Mouse (Mus musculus): ENCODE results near the gene Jun. TPM values are rescaled to one million over a fixed set of nuclear protein-coding genes. Genes with fewer than 3 reads are reported as not detected.

The Jun gene
- total RNA-seq, 2 experiments from 2014 or later, result 47.1 to 48.6 TPM

GRCm38 (mm10) chr4:95078625-95079024 is 26.6 kb upstream of the Jun start:
- no peak for DNase-seq (ENCODE audit: low spot score in 2 of 2)
- intact Hi-C loops (cut with DNase I), result no loop called here

GRCm38 (mm10) chr4:95076279-95076678 is 24.3 kb upstream of the Jun start:
- no peak for DNase-seq (ENCODE audit: low spot score in 2 of 2)
- intact Hi-C loops (cut with DNase I), result no loop called here

GRCm38 (mm10) chr4:95075591-95076002 is 23.6 kb upstream of the Jun start:
- intact Hi-C loops (cut with DNase I), result no loop called here
- no peak for DNase-seq (ENCODE audit: low spot score in 2 of 2)

- intact Hi-C loops (cut with DNase I), result no loop called here
- no peak for DNase-seq (ENCODE audit: low spot score in 2 of 2)
Observed at GRCm38 (mm10) chr4:95074319-95074718, 22.3 kb upstream of the Jun start.

GRCm38 (mm10) chr4:95073214-95073750 is 21.3 kb upstream of the Jun start:
- intact Hi-C loops (cut with DNase I), result no loop called here
- no peak for DNase-seq (ENCODE audit: low spot score in 2 of 2)

- DNase-seq (ENCODE audit: low spot score in 2 of 2), result no peak
- intact Hi-C loops (cut with DNase I), result no loop called here
Observed at GRCm38 (mm10) chr4:95070407-95070806, 18.4 kb upstream of the Jun start.

- intact Hi-C loops (cut with DNase I), result no loop called here
- no peak for DNase-seq (ENCODE audit: low spot score in 2 of 2)
Observed at GRCm38 (mm10) chr4:95068045-95068948, 16.3 kb upstream of the Jun start.

- DNase-seq (ENCODE audit: low spot score in 2 of 2), result no peak
- intact Hi-C loops (cut with DNase I), result no loop called here
Observed at GRCm38 (mm10) chr4:95063609-95064210, 11.7 kb upstream of the Jun start.

GRCm38 (mm10) chr4:95062873-95063272 is 10.9 kb upstream of the Jun start:
- no peak for DNase-seq (ENCODE audit: low spot score in 2 of 2)
- intact Hi-C loops (cut with DNase I), result no loop called here

- intact Hi-C loops (cut with DNase I), result no loop called here
- no peak for DNase-seq (ENCODE audit: low spot score in 2 of 2)
Observed at GRCm38 (mm10) chr4:95057264-95057663, 5.2 kb upstream of the Jun start.

GRCm38 (mm10) chr4:95055276-95055675 is 3.3 kb upstream of the Jun start:
- intact Hi-C loops (cut with DNase I), result no loop called here
- DNase-seq (ENCODE audit: low spot score in 2 of 2), result no peak

- intact Hi-C loops (cut with DNase I), result loop anchor here (5.0 kb wide), 2 partner anchors 503 to 583 kb away; partner anchors contain the start of gene Fggy
- no peak for DNase-seq (ENCODE audit: low spot score in 2 of 2)
Observed at GRCm38 (mm10) chr4:95054336-95054735, 2.3 kb upstream of the Jun start.

- DNase-seq (ENCODE audit: low spot score in 2 of 2), result peak; percentile 66 to 67
- intact Hi-C loops (cut with DNase I), result loop anchor here (2.0 to 5.0 kb wide), 4 partner anchors 107 to 817 kb away; partner anchors contain the start of gene Fggy
Observed at GRCm38 (mm10) chr4:95053791-95054117, 1.7 kb upstream of the Jun start.

GRCm38 (mm10) chr4:95053041-95053790 is 1.2 kb upstream of the Jun start:
- intact Hi-C loops (cut with DNase I), result loop anchor here (2.0 to 5.0 kb wide), 4 partner anchors 108 to 818 kb away; partner anchors contain the start of gene Fggy
- DNase-seq (ENCODE audit: low spot score in 2 of 2), result peak; percentile 95 to 97

- intact Hi-C loops (cut with DNase I), result loop anchor here (2.0 to 5.0 kb wide), 3 partner anchors 506 to 873 kb away; partner anchors contain the start of gene Fggy
- peak; percentile 39 to 60 for DNase-seq (ENCODE audit: low spot score in 2 of 2)
Observed at GRCm38 (mm10) chr4:95051311-95051871, 631 bp downstream of the Jun start.

GRCm38 (mm10) chr4:95050518-95051278 is 1.3 kb downstream of the Jun start:
- intact Hi-C loops (cut with DNase I), result loop anchor here (2.0 to 5.0 kb wide), 3 partner anchors 507 to 874 kb away; partner anchors contain the start of gene Fggy
- peak; percentile 65 to 81 for DNase-seq (ENCODE audit: low spot score in 2 of 2)

- peak; percentile 72 to 73 for DNase-seq (ENCODE audit: low spot score in 2 of 2)
- intact Hi-C loops (cut with DNase I), result loop anchor here (2.0 to 5.0 kb wide), 3 partner anchors 507 to 875 kb away; partner anchors contain the start of gene Fggy
Observed at GRCm38 (mm10) chr4:95049884-95050517, 2.0 kb downstream of the Jun start.

- intact Hi-C loops (cut with DNase I), result no loop called here
- no peak for DNase-seq (ENCODE audit: low spot score in 2 of 2)
Observed at GRCm38 (mm10) chr4:95049153-95049552, 2.9 kb downstream of the Jun start.
